Mouse (Mus musculus): ENCODE measurements around the gene Insl6.

DNA sequence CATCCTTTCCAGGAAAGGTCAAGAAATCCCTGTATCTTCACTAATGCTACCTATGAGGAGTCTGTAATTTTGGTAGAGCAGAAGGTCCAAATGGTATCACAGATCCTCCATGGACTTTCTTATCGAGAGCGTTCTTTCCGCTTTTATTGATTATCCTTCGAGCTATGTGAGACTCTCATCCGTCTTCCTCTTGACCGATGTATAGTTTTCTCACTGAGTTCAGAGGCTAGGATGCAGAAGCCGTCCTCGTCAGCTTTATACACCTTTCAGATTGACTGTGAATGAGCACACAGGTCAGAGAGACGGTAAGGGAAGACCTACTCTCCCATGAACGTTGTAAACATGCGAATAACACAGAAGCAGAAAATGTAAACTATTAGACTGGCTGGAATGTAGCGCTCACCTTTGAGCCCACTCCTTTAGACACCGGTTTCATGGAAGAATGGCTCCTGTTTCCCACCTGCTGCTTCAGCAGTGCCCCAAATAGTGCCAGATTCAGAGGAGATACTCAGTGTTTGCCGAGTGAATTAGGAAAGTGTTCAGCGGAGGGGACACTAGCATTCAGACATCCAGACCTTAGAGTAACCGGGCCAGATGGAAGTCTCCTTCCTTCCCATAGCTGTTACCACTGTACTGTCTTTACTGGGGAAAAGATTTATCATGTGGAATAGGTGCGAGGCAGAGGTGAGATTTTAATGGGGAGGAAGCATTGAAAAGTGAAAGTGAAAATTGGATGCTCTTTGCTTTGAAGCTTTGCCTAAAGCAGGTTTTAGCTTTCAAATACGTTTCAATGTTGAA is 46.3 kb upstream of the Insl6 start:
- no peak for TF ChIP-seq CTCF (IDR thresholded peaks at IDR 0.05; ENCODE audit: low read depth)
- no peak for TF ChIP-seq EP300 (optimal IDR thresholded peaks at IDR 0.05)

All from stomach, postnatal 0 days (tissue).